Mouse (Mus musculus) adrenal gland, adult 2 months (tissue): ENCODE results near the gene Lzts3. TPM values are rescaled to one million over a fixed set of nuclear protein-coding genes. Genes with fewer than 3 reads are reported as not detected.
A peak's percentile ranks its signal among the peaks of the same experiment; 100 is the strongest.
"Not testable (repeated sequence)": the region's sequence is repeated elsewhere in the genome, so short reads cannot be mapped to it uniquely, and the experiment has no call there.

Experiments used
- DNase-seq: peaks from one replicate; pipeline ENCODE4 v3.0.0; 2021
- long read RNA-seq: library from polyadenylated mRNA; stranded (forward); transcript quantifications from one replicate; pipeline ENCODE4 v2.0.0, GENCODE M21; 2021
- polyA plus RNA-seq: library from polyadenylated mRNA; depleted of rRNA; stranded (reverse); fragments of >200 nt; gene quantifications from 2 replicates; pipeline ENCODE4 v1.2.3, GENCODE M21; 2012; rRNA removed
- total RNA-seq, 2 experiments: library from RNA; stranded (reverse); gene quantifications; 2 replicates each; pipeline ENCODE4 v1.2.3; 2021

The Lzts3 gene
- 10 to 100 TPM; 14.3 to 21.4 TPM for total RNA-seq
- 17.7 and 21.0 TPM in 2 replicates for polyA plus RNA-seq
- long read RNA-seq, full-length matches to known transcripts: 5 of 13 reads
- long read RNA-seq, partial matches to known transcripts: 3 of 13 reads
- long read RNA-seq, other reads (novel, unspliced or antisense): 5 of 13 reads

- DNase-seq: peak; percentile 98
Measured at GRCm38 (mm10) chr2:130642684-130643369, at the start of gene Lzts3. Gene Lzts3, minus strand, starts transcription at chr2:130642803.

GRCm38 (mm10) chr2:130689011-130689410, 46.4 kb upstream of the Lzts3 start:
- DNase-seq: peak; percentile 46

GRCm38 (mm10) chr2:130685426-130685825, 42.8 kb upstream of the Lzts3 start:
- DNase-seq: no peak

GRCm38 (mm10) chr2:130681531-130681930, 38.9 kb upstream of the Lzts3 start:
- DNase-seq: no peak

- no peak for DNase-seq
Measured at GRCm38 (mm10) chr2:130679899-130680298, 37.3 kb upstream of the Lzts3 start.

- DNase-seq: no peak
Measured at GRCm38 (mm10) chr2:130679154-130679553, 36.6 kb upstream of the Lzts3 start.

- DNase-seq: peak; percentile 54
Measured at GRCm38 (mm10) chr2:130677211-130677610, 34.6 kb upstream of the Lzts3 start.

- peak; percentile 91 for DNase-seq
Measured at GRCm38 (mm10) chr2:130667559-130667958, 25.0 kb upstream of the Lzts3 start, which contains the start of gene Itpa. Gene Itpa, plus strand, starts transcription at chr2:130667610.

GRCm38 (mm10) chr2:130664102-130664701, 21.6 kb upstream of the Lzts3 start, which contains the start of gene Ddrgk1:
Gene Ddrgk1, minus strand, starts transcription at chr2:130664659.
- peak; percentile 96 for DNase-seq

GRCm38 (mm10) chr2:130663342-130663741, 20.7 kb upstream of the Lzts3 start:
- no peak for DNase-seq

GRCm38 (mm10) chr2:130658530-130658929, 15.9 kb upstream of the Lzts3 start:
- DNase-seq: no peak

GRCm38 (mm10) chr2:130657541-130657940, 14.9 kb upstream of the Lzts3 start:
- DNase-seq: no peak

GRCm38 (mm10) chr2:130656536-130656935, 13.9 kb upstream of the Lzts3 start:
- no peak for DNase-seq

- DNase-seq: no peak
Measured at GRCm38 (mm10) chr2:130655660-130656339, 13.2 kb upstream of the Lzts3 start.

GRCm38 (mm10) chr2:130653760-130654159, 11.2 kb upstream of the Lzts3 start:
- DNase-seq: no peak

GRCm38 (mm10) chr2:130653303-130653702, 10.7 kb upstream of the Lzts3 start:
- DNase-seq: no peak

- not testable (repeated sequence) for DNase-seq
Measured at GRCm38 (mm10) chr2:130649028-130649427, 6.4 kb upstream of the Lzts3 start.

GRCm38 (mm10) chr2:130645198-130645597, 2.6 kb upstream of the Lzts3 start:
- no peak for DNase-seq

- DNase-seq: no peak
Measured at GRCm38 (mm10) chr2:130642197-130642660, 374 bp downstream of the Lzts3 start.

- no peak for DNase-seq
Measured at GRCm38 (mm10) chr2:130641351-130642025, 1.1 kb downstream of the Lzts3 start.

- DNase-seq: no peak
Measured at GRCm38 (mm10) chr2:130639276-130639675, 3.3 kb downstream of the Lzts3 start.

- peak; percentile 66 for DNase-seq
Measured at GRCm38 (mm10) chr2:130638101-130638611, 4.4 kb downstream of the Lzts3 start.
